Mouse (Mus musculus) Muller cell, postnatal 12 days (primary cell): Measurements from ENCODE around the gene Trafd1.

Experiments
- DNase-seq: peaks from one replicate; pipeline ENCODE4 v3.0.0-alpha.2; 2015; ENCODE audit errors: inconsistent ontology term

Trafd1 gene

DNA sequence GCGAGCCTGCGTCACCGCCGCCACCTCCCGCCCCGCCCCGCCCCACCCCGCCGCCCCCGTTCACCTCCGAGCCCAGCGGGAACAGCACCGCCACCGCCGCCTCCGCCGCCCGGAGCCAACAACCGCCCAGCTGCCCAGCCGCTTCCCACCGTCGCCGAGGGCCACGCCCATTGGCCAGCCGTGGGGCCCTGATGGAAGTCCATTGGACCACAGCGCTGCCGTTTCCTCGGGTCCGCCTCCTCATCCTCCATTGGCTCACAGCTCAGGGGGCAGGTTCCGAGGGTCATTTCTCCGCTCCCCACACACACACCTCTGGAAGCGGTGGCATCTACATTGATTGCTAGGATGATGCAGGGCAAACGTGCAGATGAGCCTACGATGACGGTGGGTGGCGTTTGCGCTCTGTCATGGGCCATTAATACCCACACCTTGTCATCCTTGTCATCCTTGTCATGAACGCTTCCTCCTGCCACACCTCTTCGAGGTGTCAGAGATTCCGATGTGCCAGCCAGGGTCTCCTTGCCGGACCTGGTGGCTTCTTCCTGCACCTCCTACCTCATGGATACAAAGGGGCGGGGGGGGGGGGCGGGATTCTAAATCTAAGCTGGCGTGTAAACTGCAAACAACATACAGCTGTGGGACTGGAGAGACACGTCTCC is at the start of gene Trafd1:
TSS of gene Trafd1 (minus strand) at position 172 of the 659 bp plus-strand sequence.
- peak; percentile 97 for DNase-seq

DNA sequence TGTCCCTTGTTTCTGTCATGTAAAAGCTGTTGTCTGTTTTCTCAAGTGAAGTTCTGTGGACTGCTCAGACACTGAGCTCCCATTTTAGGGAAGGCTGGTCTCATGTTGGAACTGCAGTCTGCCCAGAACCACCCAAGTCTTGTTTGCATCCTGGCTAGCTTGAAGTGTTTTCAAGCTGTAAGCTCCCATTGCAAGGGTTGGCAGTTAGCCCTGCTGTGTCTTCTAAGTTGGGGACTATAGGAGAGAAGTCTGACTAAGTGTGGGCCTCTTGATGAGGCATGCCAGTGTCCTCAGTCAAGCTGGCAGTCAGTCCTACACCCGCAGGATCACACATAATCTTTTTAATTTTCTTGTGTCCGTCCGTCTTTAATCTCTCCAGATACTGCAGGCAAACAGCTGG is 43.5 kb upstream of the Trafd1 start:
- DNase-seq: no peak

DNA sequence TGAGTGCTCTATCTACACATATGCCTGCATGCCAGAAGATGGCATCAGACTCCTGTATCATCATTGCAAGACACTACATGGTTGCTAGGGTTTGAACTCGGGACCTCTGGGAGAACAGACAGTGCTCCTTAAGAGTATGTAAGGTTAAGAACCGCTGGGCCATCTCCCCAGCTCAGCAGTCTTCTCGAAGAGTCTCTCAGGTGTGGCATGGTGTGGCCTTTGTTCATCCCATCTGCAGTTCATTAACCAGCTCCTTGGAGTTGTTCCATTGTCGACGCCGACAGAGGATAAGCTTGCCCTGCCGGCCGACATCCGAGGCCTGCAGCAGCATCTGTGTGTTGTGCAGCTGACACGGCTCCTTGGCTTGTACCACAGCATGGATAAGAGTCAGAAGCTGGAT is 37.9 kb upstream of the Trafd1 start:
- DNase-seq: no peak

GRCm38 (mm10) chr5:121422787-121423186 is 37.4 kb upstream of the Trafd1 start:
- DNase-seq: no peak

- DNase-seq: no peak
Observed at GRCm38 (mm10) chr5:121420721-121421120, 35.3 kb upstream of the Trafd1 start.

- no peak for DNase-seq
Observed at GRCm38 (mm10) chr5:121410975-121411374, 25.5 kb upstream of the Trafd1 start.

DNA sequence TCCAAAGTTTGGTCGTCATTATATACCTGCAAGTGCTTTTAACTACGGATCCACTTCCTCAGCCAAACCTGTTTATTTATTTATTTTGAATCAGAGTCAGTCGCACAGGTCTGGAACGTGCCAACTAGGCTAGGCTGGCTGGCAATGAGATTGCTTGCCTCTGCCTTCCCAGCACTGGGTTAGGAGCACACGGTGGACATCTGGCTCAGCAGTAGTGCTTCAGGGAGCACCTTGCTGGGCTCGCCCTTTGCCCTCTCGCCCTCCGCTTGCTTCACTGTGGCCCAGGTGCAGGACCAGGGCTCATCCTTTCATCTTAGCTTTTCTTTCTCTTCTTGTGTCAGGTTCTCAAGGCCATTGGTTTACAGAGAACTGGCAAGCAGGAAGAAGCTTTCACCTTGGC is 22.4 kb upstream of the Trafd1 start:
- no peak for DNase-seq

DNA sequence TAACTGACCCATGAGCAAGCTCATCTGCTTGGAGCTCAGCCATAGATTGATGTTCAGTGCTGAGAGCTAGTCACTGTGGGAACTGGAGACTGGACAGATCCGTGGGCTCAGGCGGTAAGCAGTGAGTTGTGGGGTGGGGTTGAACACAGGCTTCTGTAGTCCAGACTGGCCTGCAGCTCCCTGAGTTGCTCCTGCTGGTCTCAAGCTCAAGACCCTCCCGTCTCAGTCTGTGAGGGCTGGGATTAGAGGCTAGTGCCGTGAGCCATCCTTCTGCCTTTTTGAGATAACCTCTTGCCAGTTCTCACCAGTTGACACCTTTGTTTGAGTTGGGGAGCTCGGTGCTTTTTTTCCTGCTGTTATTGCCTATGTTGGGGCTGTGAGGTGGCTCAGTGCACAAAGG is 15.4 kb upstream of the Trafd1 start:
- peak; percentile 31 for DNase-seq

DNA sequence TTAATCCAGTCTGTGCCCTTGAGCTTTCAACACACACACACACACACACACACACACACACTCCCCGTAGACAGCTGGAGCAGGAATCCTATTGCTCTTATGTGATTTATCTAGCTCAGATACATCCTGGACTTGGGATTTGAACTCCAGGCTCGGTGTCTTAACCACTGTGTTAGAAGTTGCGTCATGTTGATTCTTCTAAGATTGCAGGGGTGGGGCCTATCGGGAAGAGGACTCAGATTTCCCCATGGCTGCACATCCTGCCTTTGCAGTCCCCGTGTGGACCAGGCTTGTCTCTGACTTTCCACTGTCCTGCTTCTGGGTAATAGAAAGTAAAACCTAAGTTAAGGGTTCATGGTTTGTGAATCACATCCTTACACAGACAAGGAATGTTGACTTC is 14.6 kb upstream of the Trafd1 start:
- DNase-seq: no peak

GRCm38 (mm10) chr5:121399540-121399939 is 14.1 kb upstream of the Trafd1 start:
- no peak for DNase-seq

GRCm38 (mm10) chr5:121398965-121399462 is 13.6 kb upstream of the Trafd1 start:
- no peak for DNase-seq

- no peak for DNase-seq
Observed at GRCm38 (mm10) chr5:121398146-121398964, 12.9 kb upstream of the Trafd1 start.

DNA sequence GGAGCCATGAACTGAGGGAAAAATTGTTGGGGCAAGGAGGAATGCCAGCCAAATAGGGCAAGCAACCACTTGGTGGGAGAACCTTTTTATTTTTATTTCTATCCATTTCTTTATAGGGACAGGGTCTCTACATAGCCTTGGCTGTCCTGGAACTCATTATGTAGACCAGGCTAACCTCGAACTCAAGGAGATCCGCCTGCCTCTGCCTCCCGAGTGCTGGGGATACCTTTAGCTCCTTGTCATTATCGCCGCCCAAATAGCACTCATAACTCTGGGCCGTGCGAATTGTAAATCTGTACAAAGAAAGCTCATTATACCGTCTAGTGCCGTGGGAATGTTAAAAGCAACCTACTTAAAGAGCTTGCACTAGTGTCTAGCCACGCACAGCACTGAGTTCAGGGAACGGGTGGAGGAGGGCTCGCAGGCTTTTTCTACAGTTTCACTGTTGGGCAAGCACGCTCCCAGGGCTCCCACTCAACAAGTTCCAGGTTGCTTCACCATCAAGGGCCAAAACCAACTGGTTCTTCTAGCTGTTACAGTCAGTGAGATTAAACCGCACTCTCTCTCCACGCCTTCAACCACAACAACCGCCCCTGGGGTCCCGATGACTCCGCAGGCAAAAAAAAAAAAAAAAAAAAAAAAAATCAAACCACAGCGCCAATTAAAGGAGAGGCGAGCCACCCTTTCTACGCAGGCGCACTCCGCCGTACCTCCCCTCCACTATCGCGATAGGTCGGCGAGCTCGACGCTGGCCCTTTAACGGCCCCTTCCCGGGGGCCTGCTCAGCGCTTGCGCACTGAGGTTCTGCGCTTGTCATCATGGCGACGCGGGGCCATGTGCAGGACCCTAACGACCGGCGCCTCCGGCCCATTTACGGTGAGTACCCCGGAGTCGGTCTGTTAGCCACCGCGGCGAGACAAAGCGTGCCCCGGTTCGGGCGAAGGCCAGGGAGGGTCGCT is 12.0 kb upstream of the Trafd1 start, which contains the start of gene Naa25:
TSS of gene Naa25 (plus strand) at position 750 of the 959 bp plus-strand sequence.
- DNase-seq: peak; percentile 98

- DNase-seq: no peak
Observed at GRCm38 (mm10) chr5:121395621-121396020, 10.2 kb upstream of the Trafd1 start.

GRCm38 (mm10) chr5:121393402-121393801 is 8.0 kb upstream of the Trafd1 start:
- no peak for DNase-seq

GRCm38 (mm10) chr5:121392667-121393380 is 7.4 kb upstream of the Trafd1 start:
- no peak for DNase-seq

- no peak for DNase-seq
Observed at GRCm38 (mm10) chr5:121389691-121390090, 4.3 kb upstream of the Trafd1 start.

- DNase-seq: no peak
Observed at GRCm38 (mm10) chr5:121389106-121389505, 3.7 kb upstream of the Trafd1 start.

DNA sequence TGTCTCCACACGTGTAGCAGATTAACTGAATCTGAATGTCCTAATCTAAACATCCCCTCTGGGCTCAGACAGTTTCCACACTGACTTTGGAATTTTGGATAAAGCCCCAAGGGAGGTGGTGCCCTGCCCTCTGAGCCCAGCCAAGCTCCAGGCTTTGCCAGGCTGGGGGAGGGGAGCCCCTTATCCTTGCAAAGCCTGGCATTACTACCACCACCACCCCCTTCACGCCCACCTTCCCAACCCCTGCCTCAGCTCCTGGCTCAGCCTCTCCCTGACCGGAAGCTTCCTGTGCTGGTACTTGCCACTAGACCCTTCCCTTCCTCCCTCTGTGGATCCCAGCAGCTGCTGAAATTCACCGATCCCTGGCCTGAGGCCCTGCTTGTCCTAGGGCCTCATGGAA is 1.7 kb upstream of the Trafd1 start:
- peak; percentile 22 for DNase-seq

GRCm38 (mm10) chr5:121386120-121386909 is 883 bp upstream of the Trafd1 start:
- peak; percentile 37 for DNase-seq
